Mouse (Mus musculus): ENCODE data around the gene Pkhd1. TPM values are rescaled to one million over a fixed set of nuclear protein-coding genes. Genes with fewer than 3 reads are reported as not detected.

Gene Pkhd1
- 0.57 TPM in 2 replicates for polyA plus RNA-seq (2015; fragmentation: Nextera tagmentation; extraction: Ambion mirVana)

GRCm38 (mm10) chr1:20617849-20618530, at the start of gene Pkhd1:
TSS of gene Pkhd1 (minus strand) at chr1:20618064.
- Histone ChIP-seq H3K4me3 (peak within 1 kb of the TSS; percentile 5; the same call in 1 of the 2 replicates), H3K9ac (no peak within 1 kb of the TSS), H3K4me1 (0 out of 2 replicates have a peak, but pooled peaks cover 7% of the 10 kb centered on the region), H3K4me2 (peak within 1 kb of the TSS; percentile 39), H3K27ac (peak within 1 kb of the TSS; percentile 58), H3K9me3 (no peaks in the 10 kb centered on the region), H3K36me3 (no peaks in the 10 kb centered on the region), H3K27me3 (no peaks in the 10 kb centered on the region)
- no peak for ATAC-seq (ENCODE audit: borderline replicate concordance, extremely low read depth, low FRiP score, low TSS enrichment)
- 51% methylated on average over 10 of the region's 10 CpGs for WGBS

GRCm38 (mm10) chr1:20667567-20667966, 49.7 kb upstream of the Pkhd1 start:
- H3K27ac ChIP-seq: no peak overlapping the region
- WGBS: 72% methylated on average over 7 of the region's 7 CpGs
- H3K4me1 ChIP-seq: no peaks in the 10 kb centered on the region
- no peak for ATAC-seq (ENCODE audit: borderline replicate concordance, extremely low read depth, low FRiP score, low TSS enrichment)
- H3K36me3 ChIP-seq: no peaks in the 10 kb centered on the region
- no peak overlapping the region for H3K4me3 ChIP-seq
- H3K9ac ChIP-seq: no peak overlapping the region
- no peaks in the 10 kb centered on the region for H3K9me3 ChIP-seq
- no peak overlapping the region for H3K4me2 ChIP-seq
- no peaks in the 10 kb centered on the region for H3K27me3 ChIP-seq

GRCm38 (mm10) chr1:20666233-20666632, 48.4 kb upstream of the Pkhd1 start:
- H3K27me3 ChIP-seq: no peaks in the 10 kb centered on the region
- no peak for ATAC-seq (ENCODE audit: borderline replicate concordance, extremely low read depth, low FRiP score, low TSS enrichment)
- H3K4me3 ChIP-seq: no peak overlapping the region
- H3K9ac ChIP-seq: no peak overlapping the region
- H3K9me3 ChIP-seq: no peaks in the 10 kb centered on the region
- 89% methylated on average over 2 of the region's 2 CpGs for WGBS
- H3K4me2 ChIP-seq: no peak overlapping the region
- no peaks in the 10 kb centered on the region for H3K36me3 ChIP-seq
- H3K4me1 ChIP-seq: no peaks in the 10 kb centered on the region
- no peak overlapping the region for H3K27ac ChIP-seq

- no peaks in the 10 kb centered on the region for H3K4me1 ChIP-seq
- no peaks in the 10 kb centered on the region for H3K9me3 ChIP-seq
- H3K4me3 ChIP-seq: no peak overlapping the region
- ATAC-seq (ENCODE audit: borderline replicate concordance, extremely low read depth, low FRiP score, low TSS enrichment): no peak
- no peak overlapping the region for H3K27ac ChIP-seq
- H3K36me3 ChIP-seq: no peaks in the 10 kb centered on the region
- 50% methylated on average over 5 of the region's 5 CpGs for WGBS
- H3K9ac ChIP-seq: no peak overlapping the region
- H3K27me3 ChIP-seq: no peaks in the 10 kb centered on the region
- H3K4me2 ChIP-seq: no peak overlapping the region
Observed at GRCm38 (mm10) chr1:20655085-20655484, 37.2 kb upstream of the Pkhd1 start.

GRCm38 (mm10) chr1:20653513-20654506, 35.9 kb upstream of the Pkhd1 start:
- H3K9me3 ChIP-seq: no peaks in the 10 kb centered on the region
- 40% methylated on average over 6 of the region's 6 CpGs for WGBS
- no peaks in the 10 kb centered on the region for H3K4me1 ChIP-seq
- H3K9ac ChIP-seq: no peak overlapping the region
- no peak overlapping the region for H3K4me2 ChIP-seq
- no peaks in the 10 kb centered on the region for H3K36me3 ChIP-seq
- no peaks in the 10 kb centered on the region for H3K27me3 ChIP-seq
- peak overlapping the region; percentile 44; the same call in 1 of the 2 replicates for H3K27ac ChIP-seq
- no peak overlapping the region for H3K4me3 ChIP-seq
- no peak for ATAC-seq (ENCODE audit: borderline replicate concordance, extremely low read depth, low FRiP score, low TSS enrichment)

GRCm38 (mm10) chr1:20634856-20635255, 17.0 kb upstream of the Pkhd1 start:
- H3K9me3 ChIP-seq: no peaks in the 10 kb centered on the region
- no peaks in the 10 kb centered on the region for H3K4me1 ChIP-seq
- ATAC-seq (ENCODE audit: borderline replicate concordance, extremely low read depth, low FRiP score, low TSS enrichment): no peak
- H3K27me3 ChIP-seq: no peaks in the 10 kb centered on the region
- H3K9ac ChIP-seq: no peak overlapping the region
- 60% methylated on average over 2 of the region's 2 CpGs for WGBS
- H3K36me3 ChIP-seq: no peaks in the 10 kb centered on the region
- no peak overlapping the region for H3K4me2 ChIP-seq
- H3K4me3 ChIP-seq: no peak overlapping the region
- H3K27ac ChIP-seq: no peak overlapping the region

GRCm38 (mm10) chr1:20633276-20633869, 15.5 kb upstream of the Pkhd1 start:
- H3K27me3 ChIP-seq: no peaks in the 10 kb centered on the region
- H3K36me3 ChIP-seq: no peaks in the 10 kb centered on the region
- 70% methylated on average over 7 of the region's 7 CpGs for WGBS
- H3K4me3 ChIP-seq: no peak overlapping the region
- H3K9me3 ChIP-seq: no peaks in the 10 kb centered on the region
- no peaks in the 10 kb centered on the region for H3K4me1 ChIP-seq
- H3K27ac ChIP-seq: no peak overlapping the region
- no peak for ATAC-seq (ENCODE audit: borderline replicate concordance, extremely low read depth, low FRiP score, low TSS enrichment)
- H3K4me2 ChIP-seq: no peak overlapping the region
- no peak overlapping the region for H3K9ac ChIP-seq

GRCm38 (mm10) chr1:20624564-20624963, 6.7 kb upstream of the Pkhd1 start:
- no peak overlapping the region for H3K27ac ChIP-seq
- WGBS: 81% methylated on average over 3 of the region's 3 CpGs
- no peak overlapping the region for H3K4me2 ChIP-seq
- no peaks in the 10 kb centered on the region for H3K36me3 ChIP-seq
- H3K27me3 ChIP-seq: no peaks in the 10 kb centered on the region
- no peaks in the 10 kb centered on the region for H3K4me1 ChIP-seq
- H3K9ac ChIP-seq: no peak overlapping the region
- H3K9me3 ChIP-seq: no peaks in the 10 kb centered on the region
- ATAC-seq (ENCODE audit: borderline replicate concordance, extremely low read depth, low FRiP score, low TSS enrichment): no peak
- no peak overlapping the region for H3K4me3 ChIP-seq

GRCm38 (mm10) chr1:20623375-20623774, 5.5 kb upstream of the Pkhd1 start:
- no peaks in the 10 kb centered on the region for H3K36me3 ChIP-seq
- no peak overlapping the region for H3K9ac ChIP-seq
- no peak overlapping the region for H3K27ac ChIP-seq
- H3K4me3 ChIP-seq: no peak overlapping the region
- ATAC-seq (ENCODE audit: borderline replicate concordance, extremely low read depth, low FRiP score, low TSS enrichment): no peak
- H3K4me1 ChIP-seq: 0 out of 2 replicates have a peak, but pooled peaks cover 7% of the 10 kb centered on the region
- WGBS: 67% methylated on average over 4 of the region's 4 CpGs
- H3K9me3 ChIP-seq: no peaks in the 10 kb centered on the region
- no peaks in the 10 kb centered on the region for H3K27me3 ChIP-seq
- H3K4me2 ChIP-seq: no peak overlapping the region

- Histone ChIP-seq H3K9ac (no peak overlapping the region), H3K27me3 (no peaks in the 10 kb centered on the region), H3K4me1 (0 out of 2 replicates have a peak, but pooled peaks cover 7% of the 10 kb centered on the region), H3K9me3 (no peaks in the 10 kb centered on the region), H3K27ac (no peak overlapping the region), H3K4me3 (no peak overlapping the region), H3K4me2 (no peak overlapping the region), H3K36me3 (no peaks in the 10 kb centered on the region)
- no peak for ATAC-seq (ENCODE audit: borderline replicate concordance, extremely low read depth, low FRiP score, low TSS enrichment)
- 35% methylated on average over 2 of the region's 2 CpGs for WGBS
Observed at GRCm38 (mm10) chr1:20620611-20621010, 2.7 kb upstream of the Pkhd1 start.

- Histone ChIP-seq H3K27me3 (no peaks in the 10 kb centered on the region), H3K4me3 (no peak overlapping the region), H3K27ac (no peak overlapping the region), H3K9ac (no peak overlapping the region), H3K4me1 (0 out of 2 replicates have a peak, but pooled peaks cover 7% of the 10 kb centered on the region), H3K9me3 (no peaks in the 10 kb centered on the region), H3K36me3 (no peaks in the 10 kb centered on the region), H3K4me2 (no peak overlapping the region)
- WGBS: 39% methylated on average over 3 of the region's 3 CpGs
- ATAC-seq (ENCODE audit: borderline replicate concordance, extremely low read depth, low FRiP score, low TSS enrichment): peak; percentile 55; the same call in 1 of the 2 replicates
Observed at GRCm38 (mm10) chr1:20619363-20619762, 1.5 kb upstream of the Pkhd1 start.
